Mouse (Mus musculus) mouse trophoblast stem cell (cell line): ENCODE measurements around the gene Rwdd3.

ENCODE experiments used
- in situ Hi-C, 2 experiments: fragments of 300-500 bp; cut with MseI, MboI; formaldehyde crosslinking; loops; 2 replicates in 1 of 2; 3 replicates in 1 of 2; pipeline ENCODE4 v1.15.1; 2025

The Rwdd3 gene

DNA sequence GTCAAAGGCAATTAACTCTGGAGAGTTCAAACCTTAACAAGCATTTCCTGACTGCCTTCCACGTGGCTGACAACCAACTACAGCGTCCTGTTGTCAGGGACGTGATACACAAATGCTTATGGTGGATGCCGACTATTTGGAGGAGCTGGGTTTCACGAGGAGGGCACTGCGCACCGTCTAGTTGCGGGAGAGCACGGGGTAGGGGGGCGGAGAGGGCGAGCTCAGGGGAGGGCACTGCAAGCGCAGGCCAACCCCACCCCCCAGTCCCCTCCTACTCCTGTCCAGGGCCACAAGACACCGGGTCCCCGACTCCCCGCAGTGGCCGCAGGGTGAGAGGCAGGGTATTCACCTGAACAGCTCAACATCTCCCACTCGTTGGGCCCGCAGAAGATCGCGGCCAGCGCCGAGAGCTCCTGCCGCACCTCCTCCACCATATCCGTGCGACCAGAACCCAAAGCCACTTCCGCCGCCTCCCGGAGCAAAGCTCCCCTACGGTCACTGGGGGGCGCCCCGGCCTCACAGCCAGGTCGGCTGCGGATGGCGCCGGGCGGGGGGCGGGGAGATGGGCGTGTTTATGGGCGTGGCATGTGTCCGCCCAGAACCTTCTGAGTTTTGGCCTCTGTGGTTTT is at the start of gene Rwdd3:
Rwdd3 (minus strand) TSS at position 453 of the 629 bp plus-strand sequence.
- in situ Hi-C loops: loop anchor here (5.0 to 25.0 kb wide), 4 partner anchors 113 to 341 kb away; partner anchors contain the start of gene Tmem56 (in 1 of the 2)

GRCm38 (mm10) chr3:121217011-121217410 is 45.5 kb upstream of the Rwdd3 start:
- in situ Hi-C loops: no loop called here

DNA sequence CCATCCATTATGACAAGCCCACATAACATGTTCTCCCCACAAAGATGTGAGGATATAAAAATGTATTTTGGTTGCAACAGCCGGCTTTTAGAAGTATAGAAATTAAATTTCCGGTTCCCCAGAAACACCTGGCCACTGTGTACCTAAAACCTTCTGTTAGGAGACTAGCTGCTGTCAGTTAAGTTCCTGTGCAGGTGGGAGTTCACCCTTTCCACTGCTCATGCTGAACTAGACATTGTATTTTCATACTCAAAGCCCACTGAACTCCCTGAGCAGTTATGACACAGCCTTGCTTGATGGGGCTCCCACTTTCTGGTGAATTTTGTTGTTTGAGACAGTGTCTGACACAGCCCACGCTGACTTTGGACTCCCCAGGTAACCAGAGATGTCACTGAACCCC is 42.0 kb upstream of the Rwdd3 start:
- in situ Hi-C loops: no loop called here

DNA sequence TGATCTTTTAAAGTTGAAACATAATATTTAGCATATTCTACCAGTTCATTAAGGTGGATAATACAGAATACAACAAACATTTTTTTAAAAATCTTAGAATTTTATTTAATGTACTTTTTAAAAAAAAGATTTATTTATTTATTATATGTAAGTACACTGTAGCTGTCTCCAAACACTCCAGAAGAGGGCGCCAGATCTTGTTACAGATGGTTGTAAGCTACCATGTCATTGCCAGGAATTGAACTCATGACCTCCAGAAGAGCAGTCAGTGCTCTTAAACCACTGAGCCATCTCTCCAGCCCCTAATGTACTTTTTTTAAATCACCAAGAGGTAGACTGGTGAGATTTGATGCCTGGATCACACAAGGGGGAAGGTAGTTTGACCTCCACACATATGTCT is 40.7 kb upstream of the Rwdd3 start:
- in situ Hi-C loops: no loop called here

DNA sequence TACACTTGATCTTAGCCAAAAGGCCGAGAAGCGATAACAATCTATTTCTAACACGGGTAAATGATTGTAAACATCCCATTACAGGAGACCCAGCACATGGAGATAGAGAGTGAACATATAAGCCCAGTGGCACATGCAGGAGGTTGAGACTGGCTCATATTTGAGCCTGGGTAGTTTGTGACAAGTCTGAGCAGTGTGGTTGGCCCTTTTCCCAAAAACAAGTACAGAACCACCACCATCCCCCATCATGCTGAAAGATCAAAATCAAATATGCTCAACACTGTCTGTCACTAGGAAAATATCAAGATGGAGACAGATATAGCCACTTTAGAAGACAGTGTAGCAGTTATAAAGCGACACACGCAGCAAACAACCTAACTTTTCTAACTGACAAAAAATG is 37.5 kb upstream of the Rwdd3 start:
- in situ Hi-C loops: no loop called here

DNA sequence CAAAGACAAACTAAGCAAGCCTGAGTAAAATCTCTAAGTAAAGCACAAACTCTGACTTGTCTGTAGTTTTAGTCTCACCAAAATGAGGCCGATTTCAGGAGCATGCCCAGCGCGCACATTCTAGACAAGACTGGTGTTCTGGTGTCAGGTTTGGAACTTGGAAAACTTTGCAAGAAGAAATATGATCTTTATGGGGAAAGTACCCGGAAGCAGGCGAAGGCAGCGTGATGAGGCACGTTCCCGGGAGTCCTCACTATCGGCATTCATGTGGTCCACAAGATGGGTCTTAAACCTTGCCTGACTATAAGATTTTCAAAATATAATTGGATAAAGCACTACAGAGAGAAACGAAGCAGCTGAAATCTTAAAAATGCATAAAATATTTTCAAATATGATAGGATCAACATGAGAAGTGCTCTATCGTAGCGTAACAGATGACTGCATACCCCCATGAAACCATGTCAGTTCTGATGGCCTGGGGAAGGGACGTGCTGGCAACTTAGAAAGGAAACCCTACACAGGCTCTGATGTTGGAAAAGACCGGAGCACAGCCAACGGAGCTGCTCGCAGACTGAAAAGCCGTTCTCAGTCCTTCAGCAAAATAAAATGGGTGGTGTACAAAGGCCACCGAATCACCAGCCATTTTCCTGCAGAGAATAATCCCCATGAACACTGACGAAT is 34.8 kb upstream of the Rwdd3 start:
- in situ Hi-C loops: no loop called here

DNA sequence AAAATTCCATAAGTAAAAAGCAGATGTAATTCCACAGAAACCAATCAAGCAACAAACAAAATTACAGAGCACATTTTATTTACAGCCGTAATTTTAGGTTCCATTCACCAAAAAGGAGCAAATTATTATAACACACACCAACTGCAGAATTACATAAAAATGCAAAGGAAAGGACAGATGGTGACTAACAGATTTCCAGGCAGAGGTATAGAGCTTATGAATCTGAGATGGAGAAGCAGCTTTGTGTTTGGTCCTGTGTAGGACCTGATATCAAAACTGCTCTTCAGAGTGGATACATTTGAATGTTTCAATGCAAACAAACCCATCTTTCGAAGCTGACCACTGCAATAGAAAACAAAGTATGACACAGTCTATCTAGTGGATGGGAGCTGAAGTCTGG is 31.1 kb upstream of the Rwdd3 start:
- in situ Hi-C loops: no loop called here

DNA sequence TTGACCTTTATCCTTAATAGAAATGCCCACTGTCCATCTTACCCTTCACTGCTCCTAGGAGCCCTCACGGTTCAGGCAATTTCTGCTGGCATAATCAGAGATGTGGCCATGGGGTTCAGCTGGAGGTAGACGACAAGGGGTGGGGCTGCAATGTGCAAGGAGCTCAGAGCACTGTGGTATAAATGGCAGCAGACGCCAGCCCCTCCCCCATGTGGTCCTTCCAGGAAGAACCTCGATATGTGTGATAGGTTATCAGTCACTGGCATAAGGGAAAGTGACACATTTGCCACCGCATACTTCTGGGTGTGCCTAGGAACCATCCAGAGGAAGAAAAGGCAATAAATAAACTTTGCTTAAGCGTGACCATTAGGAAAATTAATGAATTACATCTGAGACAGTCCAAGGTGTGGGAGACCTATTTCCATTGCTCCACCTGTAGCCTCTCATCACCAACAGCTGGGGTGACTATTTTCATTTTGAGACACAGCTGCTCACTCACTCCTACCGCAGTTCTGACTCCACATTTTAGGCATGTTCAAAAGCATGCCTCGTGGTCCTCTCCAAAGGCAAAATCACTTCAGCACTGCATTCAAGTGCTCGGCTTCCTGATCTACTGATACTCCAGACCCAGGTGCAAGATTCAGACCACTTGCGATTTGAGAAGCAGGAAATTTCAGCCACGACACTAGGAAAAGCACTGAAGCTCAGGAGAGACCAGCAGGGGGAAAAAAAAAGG is 29.7 kb upstream of the Rwdd3 start:
- in situ Hi-C loops: no loop called here

DNA sequence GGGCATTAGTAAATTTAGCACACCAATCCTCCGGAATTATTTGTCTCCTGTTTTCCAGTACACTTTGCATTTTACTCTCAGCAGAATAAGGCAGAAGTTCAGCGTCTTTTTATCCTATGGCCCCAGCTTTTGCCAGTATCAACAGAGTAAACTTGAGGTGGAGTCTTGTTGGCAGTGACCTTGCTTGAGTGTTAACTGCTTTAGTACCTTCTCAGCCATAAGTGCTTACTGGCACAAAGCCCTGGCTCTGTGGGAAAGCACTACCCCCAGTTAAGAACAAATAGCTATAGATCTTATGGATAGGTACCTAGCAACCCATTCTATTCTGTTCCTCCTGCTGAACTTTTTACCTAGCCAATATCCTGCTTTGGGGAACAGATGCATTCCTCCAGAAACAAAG is 17.7 kb upstream of the Rwdd3 start:
- in situ Hi-C loops: no loop called here

DNA sequence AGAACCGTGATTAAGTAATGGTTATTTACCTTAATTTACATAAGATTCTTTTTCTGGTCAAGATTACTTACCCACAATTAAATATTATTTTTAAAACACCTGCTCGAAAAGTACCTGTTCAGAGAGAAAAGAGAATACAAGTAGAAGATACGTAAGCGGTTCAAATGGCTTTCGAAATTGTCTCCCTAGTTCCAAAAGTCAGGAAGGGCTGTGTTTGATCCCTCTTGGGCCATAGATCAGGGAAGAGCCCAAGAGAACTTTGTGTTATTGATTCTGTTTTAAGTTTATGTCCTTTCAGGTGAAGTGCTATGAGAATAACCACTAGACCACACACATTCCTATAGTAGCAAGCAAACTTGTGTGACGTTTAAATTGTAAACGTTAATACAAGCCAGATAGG is 16.0 kb upstream of the Rwdd3 start:
- in situ Hi-C loops: no loop called here

GRCm38 (mm10) chr3:121186925-121187324 is 15.4 kb upstream of the Rwdd3 start:
- in situ Hi-C loops: no loop called here

GRCm38 (mm10) chr3:121185197-121185596 is 13.7 kb upstream of the Rwdd3 start:
- in situ Hi-C loops: no loop called here

DNA sequence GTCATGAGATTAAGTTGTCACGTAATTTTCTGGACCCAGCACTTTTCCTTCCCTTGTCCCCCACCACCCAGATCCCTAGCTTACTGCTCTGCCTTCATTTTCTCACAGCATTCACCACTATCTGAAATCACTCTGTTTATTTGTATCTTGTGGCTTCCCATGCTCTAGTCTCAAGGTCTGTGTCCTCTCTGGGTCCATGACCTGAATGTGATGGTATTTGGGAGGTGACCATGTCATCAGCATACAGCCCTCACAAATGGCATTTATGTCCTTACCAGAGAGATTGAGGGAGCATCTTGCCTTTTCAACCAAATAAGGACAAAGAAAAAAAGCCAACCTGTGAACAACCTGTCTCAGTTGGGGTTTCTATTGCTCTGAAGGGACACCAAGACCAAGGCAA is 4.5 kb upstream of the Rwdd3 start:
- in situ Hi-C loops: loop anchor here in 1 of 2 experiments (10.0 kb wide), 1 partner anchor 109 kb away; the partner anchor contains the start of gene Tmem56

DNA sequence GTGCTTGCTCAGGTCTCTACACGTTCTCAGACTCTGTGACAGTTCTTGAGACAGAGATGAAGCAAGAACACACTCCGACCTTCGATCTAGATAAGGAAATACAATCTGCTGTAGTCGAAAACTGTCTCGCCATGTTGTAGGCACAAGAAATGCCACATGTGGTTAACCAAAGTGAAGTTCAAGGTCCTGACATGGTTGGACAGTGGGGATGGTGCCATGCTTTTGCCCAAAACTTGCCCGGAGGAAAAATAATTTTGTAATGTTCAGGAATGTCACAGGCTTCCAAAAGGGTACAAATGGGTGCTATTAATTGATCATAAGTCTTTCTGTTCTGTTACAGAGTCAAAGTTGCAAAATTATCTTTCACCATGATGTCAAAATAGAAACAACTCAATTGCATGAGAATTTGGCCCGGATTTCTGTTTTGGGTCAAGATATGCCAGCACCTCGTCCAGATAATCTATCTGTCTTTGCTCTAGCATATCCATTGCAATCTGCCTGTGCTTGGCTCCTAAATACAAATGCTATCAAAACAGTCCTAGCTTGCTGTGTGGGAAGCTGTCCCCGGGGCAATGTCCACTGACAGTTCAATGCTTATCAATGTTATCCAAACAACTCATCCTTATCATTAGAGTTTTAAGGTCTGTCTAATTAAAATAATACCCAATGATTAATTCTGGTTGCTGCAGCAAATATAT is 2.9 kb upstream of the Rwdd3 start:
- in situ Hi-C loops: loop anchor here (5.0 to 25.0 kb wide), 4 partner anchors 110 to 338 kb away; partner anchors contain the start of gene Tmem56 (in 1 of the 2)

DNA sequence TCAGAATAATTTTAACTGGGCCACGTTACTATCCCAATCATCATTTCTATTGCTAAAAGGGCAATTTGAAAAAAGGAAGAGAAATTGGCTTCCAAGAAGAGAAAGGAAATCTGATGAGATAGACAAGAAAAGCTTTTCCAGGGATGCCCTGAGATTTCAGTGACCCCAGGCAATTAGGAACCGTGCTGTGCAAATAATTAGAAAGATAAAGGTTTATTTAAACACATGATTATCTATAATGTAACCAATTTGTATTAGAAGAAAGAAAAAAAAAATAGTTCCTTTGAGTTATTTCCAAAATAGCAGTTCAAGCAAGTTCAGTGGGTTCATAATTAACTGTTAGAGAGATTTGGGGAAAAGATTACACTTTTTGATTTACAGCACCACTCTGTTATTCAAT is 1.2 kb upstream of the Rwdd3 start:
- in situ Hi-C loops: loop anchor here (5.0 to 25.0 kb wide), 4 partner anchors 112 to 340 kb away; partner anchors contain the start of gene Tmem56 (in 1 of the 2)

DNA sequence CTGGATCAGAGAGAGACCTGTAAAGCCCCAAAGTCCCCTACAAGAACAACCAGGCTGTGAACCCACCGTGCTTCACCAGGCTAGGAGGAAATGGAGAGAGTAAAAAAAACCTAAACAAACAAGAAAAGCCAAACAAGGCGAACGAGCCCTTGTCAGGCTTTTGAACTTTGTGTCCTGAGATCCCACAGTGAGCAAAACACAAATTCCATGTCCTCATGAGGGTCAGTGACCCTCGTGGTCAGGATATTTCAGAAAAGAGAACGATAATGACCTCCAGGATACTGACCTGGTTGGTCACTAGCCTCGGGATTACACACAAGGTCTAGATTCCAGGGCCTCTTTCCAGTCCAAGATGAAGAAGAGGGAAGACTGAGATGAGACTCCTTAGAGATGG is 374 bp upstream of the Rwdd3 start:
- in situ Hi-C loops: loop anchor here (5.0 to 25.0 kb wide), 4 partner anchors 113 to 340 kb away; partner anchors contain the start of gene Tmem56 (in 1 of the 2)

- in situ Hi-C loops: loop anchor here (5.0 to 25.0 kb wide), 4 partner anchors 114 to 342 kb away; partner anchors contain the start of gene Tmem56 (in 1 of the 2)
Measured at GRCm38 (mm10) chr3:121170631-121171030, 864 bp downstream of the Rwdd3 start.

- in situ Hi-C loops: loop anchor here (25.0 kb wide), 2 partner anchors 318 to 343 kb away; no protein-coding TSS in a partner anchor
Measured at GRCm38 (mm10) chr3:121169092-121169942, 2.2 kb downstream of the Rwdd3 start.

DNA sequence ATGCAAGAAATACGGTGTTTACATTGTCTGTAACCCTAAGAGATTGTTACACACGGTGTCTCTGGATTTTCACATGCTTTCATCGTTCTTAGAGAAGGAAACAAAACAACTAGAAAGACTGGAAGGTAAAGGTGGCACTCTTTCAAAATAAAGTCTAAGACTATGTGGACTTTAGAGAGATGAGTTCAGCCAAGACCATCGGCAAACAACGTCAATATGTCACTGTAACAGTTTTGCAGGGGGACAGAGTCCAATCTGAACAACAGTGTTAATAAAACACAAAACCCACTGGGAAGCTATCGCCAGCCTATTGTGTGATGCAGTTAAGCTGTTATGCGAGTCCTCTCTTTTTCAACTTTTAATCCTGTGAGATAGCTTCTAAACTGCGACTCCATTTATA is 2.9 kb downstream of the Rwdd3 start:
- in situ Hi-C loops: loop anchor here (25.0 kb wide), 2 partner anchors 319 to 344 kb away; no protein-coding TSS in a partner anchor

DNA sequence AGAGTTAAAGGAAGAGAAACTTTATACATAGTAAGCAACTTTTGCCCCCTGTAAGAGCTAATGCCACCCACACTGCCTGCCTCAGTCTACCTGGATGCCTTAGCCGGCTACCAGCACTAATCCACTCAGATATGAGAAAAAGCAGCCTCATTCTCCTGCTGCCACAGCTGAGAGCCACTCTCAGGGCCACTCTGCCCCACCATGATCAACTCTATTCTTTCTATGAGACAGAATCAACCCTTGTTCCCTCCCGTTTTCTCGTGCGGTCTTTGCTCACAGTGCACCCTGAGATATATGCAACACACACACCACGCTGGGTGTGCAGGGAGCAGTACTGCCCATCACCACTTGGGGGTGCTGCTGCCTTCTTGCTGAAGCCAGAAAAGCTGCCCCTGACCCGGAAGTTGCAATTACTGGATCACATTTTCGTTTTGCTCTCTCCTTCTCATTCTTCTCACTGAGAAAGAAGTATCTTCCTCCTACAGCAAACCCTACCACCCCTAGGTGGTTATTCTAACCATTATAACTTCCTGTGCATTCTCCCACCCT is 8.2 kb downstream of the Rwdd3 start:
- in situ Hi-C loops: loop anchor here (25.0 kb wide), 2 partner anchors 324 to 349 kb away; no protein-coding TSS in a partner anchor
